Mouse (Mus musculus): ENCODE results near the gene Tgif2.
"Not testable (repeated sequence)": the region's sequence is repeated elsewhere in the genome, so short reads cannot be mapped to it uniquely, and the experiment has no call there.

The Tgif2 gene

DNA sequence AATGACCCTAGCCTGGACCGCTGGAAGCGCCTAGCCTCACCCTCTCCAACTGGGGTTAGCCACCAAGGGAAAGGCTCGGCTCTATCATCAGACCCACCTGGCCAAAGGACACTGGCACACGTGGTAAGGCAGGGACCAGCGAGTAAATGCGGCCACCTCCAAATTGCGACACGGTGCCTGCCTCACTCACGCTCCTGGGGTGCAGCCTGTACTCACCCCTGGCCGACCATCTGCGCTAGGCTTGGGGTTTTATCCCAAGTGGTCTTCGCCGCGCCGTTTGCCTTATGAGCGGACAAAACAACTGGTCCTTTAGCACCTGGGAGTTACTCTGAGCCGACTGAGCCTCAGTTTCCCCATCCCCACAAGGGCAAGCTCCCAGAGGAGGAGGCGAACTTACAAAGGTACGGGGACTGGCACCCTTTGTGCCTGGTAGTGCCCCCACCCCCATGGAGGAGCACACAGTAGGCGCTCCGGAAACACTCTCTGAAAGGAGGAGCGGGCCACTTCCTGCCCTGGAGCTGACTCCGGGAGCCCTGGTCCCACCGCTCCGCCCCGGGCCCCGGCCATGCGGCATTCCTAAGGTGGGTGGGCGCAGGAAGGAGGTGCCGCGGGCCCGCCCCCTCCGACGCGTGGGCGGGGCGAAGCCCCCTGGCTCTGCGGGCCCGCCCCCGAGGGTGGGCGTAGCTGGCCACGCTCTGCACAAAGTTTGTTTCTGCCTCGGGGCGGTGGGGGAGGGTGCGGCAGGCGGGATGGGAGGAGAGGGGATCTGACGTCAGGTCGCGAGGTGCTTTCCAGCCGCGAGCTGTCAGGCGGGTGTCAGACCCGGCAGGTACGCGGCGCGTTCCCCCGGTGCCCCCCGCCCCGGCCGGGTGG, at the start of gene Tgif2:
Tgif2 (plus strand) TSS at position 689 of the 873 bp plus-strand sequence.
- peak; percentile 72 to 84 for DNase-seq (ENCODE audit: low spot score in 2 of 2)

DNA sequence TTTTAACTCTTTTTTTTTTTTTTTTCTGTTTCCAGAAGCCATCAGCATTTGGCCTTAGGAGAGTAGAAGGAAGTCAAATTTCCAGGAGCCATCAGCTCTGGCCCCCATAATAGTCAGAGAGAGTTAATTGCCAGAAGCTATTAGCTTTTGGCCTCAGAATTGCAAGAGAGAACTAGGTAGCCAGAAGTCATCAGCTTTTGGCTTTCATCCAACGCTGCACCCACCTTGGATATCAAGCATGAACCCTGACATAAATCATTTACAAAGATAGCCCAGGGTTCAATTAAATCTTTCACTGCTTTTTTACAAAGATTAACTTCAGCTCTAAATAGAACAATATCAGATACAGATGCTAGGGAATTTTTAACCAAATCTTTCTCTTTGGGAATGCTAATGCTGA, 41.3 kb upstream of the Tgif2 start:
- DNase-seq (ENCODE audit: low spot score in 2 of 2): no peak

DNA sequence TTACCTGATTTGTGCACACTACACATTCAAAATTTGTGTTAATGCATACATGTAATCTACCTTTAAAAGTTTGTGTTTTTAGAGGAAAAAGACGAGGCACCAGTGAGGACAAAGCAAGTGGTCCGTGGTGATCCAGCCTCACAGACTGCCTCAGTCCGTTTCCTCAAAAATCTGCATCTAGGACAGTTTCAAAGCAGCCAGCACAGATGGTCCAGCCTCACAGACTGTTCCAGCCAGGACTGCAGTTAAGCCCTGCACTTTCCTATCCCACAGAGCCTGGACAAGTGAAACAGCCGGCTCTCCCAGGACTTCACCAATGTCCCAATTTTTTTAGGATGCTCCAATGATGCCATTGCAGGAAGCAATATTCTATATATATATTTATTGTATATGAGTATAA, 38.8 kb upstream of the Tgif2 start:
- no peak for DNase-seq (ENCODE audit: low spot score in 2 of 2)

DNA sequence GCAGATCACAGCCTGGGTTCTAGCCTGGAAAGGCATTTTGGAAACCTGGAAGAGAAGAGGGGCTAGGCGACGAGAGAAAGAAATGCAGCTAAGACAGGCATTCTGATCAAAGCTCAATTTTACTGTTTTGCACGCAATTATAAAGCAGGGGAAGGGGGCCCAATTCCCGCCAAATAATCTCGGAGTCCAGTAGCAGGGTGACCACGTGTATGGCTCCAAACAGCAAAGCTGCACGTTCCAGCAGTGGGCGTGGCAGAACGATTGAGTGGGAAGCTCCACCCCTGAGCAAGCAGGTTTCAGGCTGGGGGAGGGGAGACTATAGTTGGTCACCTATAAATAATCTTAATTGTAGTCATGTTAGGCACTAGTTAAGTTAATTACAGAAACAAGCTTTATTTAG, 37.7 kb upstream of the Tgif2 start:
- not testable (repeated sequence) for DNase-seq (ENCODE audit: low spot score in 2 of 2)

DNA sequence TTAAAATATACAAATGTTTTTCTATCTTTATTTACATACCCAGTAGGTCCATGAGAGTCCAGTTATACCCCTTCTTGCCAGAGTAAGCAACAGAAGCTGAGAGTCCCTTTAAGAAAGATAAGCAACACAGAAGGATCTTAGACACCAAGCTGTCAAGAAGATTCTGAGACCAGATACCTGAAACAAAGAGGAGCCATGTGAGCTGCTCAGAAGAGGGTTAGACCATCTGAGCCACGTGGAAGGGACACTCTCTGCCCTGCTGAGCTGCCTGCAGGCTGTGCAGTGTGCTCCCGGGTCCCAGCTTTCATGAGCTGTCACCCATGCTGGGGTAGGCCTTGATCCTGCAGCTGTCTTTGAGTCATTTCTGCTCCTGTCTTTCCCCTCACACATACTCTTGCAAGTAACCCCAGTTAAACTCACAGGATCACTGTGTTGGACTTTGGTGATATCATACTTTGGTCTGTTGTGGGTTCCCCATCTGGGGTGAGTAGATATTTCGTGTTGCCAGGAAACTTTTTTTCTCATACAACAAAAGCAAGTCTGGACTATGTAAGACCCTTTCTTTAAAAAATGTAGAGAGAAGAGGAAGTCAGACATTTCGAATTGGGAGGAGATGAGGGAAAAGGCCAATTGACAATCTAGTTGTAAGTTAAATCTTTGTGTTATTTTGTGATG, 36.0 kb upstream of the Tgif2 start:
- DNase-seq (ENCODE audit: low spot score in 2 of 2): no peak

DNA sequence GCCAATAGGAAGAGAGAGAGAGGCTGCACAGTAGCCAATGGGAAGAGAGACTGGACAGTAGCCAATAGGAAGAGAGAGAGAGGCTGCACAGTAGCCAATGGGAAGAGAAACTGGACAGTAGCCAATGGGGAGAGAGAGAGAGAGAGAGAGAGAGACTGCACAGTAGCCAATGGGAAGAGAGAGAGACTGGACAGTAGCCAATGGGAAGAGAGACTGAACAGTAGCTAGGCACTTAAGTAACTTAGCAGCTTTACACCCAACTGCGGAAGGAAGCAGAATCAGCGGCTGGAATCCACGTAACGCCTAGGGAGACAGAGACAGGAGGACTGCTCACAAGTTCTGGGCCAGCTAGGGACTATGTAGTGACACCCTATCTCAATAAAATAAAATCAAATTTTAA, 35.2 kb upstream of the Tgif2 start:
- no peak for DNase-seq (ENCODE audit: low spot score in 2 of 2)

DNA sequence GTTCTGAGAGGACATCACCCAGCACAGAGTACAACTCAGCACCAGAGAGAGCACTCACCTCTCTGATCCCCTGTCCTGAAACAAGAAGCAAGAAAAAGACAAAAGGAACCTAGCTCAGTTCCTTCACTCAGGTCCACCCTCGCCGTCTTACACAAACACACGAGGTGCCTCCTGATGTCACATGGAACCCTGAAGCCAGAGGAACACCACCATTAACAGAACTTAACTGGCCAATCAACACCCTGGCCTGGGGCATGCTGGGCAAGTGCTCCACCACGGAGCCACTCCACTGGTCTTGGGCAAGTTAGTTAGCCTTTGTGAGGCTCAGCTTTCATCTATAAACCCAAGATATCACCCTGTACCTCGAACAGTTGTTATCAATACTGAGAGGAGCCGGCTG, 32.9 kb upstream of the Tgif2 start:
- DNase-seq (ENCODE audit: low spot score in 2 of 2): no peak

DNA sequence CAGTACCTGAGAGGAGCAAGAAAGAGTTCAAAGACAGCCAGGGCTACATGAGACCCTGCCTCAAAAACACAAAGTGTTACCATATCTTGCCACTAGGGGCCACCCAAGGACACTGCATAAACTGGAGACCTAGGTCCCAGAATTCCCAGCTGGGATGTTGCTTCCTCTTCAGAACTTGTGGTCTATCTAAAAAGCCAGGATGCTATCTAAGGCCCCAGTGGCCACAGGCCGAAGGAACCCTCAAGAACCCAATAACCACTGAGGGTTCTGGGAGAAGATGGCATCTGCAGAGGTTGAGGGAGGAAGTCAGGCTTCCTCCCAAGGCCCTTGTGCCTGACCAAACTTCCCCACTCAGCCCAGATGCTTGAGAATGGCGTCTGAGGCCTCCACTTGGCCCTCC, 30.2 kb upstream of the Tgif2 start:
- DNase-seq (ENCODE audit: low spot score in 2 of 2): peak; percentile 28 to 71

DNA sequence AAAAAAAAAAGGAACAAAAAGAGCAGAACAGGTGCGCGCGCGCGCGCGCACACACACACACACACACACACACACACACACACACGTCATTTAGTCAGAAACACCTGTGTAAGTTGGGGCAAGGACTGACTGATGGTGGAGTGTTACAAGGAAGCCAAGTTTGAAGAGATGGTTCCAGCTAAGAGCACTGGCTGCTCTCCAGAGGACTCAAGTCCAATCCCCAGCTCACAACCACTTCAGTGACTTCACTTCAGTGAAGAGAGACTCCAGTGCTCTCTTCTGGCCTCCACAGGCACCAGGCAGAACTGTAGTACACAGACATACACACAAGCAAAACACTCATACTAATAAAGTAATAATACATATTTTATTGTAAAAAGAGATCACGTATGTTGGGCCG, 29.1 kb upstream of the Tgif2 start:
- DNase-seq (ENCODE audit: low spot score in 2 of 2): no peak

DNA sequence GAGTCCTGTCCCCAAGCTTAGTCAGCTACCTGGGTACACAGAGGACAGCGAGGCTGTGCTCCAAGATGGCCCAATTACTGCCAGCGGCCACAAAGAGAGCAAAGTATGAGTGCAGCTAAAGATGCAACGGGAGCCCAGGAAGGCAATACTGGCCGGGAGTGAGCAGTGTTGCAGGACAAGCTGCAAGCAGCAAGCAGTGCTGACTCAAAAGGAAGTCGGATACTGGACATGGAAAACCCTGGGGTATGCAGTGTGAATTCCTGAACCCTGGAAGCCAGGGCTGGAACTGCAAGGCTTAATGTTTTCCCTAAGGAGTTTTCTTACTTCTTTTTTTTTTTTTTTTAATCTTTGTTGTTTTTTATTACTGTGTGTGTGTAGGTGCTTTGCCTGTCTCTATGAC, 28.3 kb upstream of the Tgif2 start:
- no peak for DNase-seq (ENCODE audit: low spot score in 2 of 2)

DNA sequence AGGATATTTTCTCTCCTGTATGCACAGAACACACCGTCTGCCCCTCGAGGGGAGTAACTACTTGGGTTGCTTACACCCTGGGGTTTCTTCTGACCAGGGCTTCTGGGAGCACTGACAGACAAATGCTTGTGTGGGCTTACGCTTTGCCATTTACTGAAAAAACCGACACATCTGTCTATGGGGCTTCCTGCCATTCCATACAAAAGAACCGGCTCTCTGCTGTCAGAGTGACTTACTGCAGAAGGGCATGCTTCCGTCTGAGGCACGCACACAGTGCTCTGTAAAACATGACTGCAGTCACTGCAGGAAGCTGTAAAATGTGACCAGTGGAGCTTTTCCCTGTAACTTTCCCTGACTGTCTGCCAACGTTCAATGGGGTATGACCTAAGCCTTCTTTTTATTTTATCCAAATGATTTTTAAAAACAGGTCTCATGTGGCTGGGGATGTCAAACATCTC, 25.4 kb upstream of the Tgif2 start:
- no peak for DNase-seq (ENCODE audit: low spot score in 2 of 2)

DNA sequence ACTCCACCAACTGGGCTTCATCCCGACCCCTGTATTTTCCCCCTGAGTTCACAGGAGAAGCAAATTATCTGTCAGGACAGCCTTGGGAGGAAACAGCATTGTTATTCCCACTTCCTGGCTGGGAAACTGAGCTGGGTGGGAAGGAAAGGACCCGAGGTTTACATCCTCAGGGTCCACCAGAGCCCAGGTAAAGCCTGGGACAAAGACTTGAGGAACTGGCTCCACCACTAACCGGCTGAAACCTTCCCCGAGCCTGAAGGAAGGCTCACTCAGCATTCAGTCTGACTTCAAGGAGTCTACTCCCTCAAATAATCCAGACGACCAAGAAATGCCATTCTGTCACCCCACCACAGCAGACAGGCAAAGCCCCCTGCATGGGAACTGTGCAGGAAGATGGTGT, 24.9 kb upstream of the Tgif2 start:
- no peak for DNase-seq (ENCODE audit: low spot score in 2 of 2)

DNA sequence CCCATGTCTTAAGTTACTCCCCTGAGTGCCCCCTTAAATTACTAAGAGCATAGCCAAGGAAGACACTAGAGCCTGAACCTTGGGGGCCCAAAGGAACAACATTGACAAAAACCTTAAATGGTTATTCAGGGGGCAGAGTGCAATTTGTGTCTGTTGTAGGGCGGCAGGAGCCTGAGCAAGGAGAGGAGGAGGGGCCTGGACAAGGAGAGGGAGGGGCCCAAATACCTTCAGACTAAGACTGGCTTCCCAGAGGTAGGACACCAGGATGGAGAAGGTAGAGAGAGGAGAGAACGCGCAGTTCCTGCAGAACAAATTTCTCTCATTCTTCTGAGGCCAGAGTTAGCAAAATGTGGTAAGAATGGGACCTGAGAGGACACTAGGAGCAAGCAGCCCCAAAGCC, 24.4 kb upstream of the Tgif2 start:
- DNase-seq (ENCODE audit: low spot score in 2 of 2): no peak

DNA sequence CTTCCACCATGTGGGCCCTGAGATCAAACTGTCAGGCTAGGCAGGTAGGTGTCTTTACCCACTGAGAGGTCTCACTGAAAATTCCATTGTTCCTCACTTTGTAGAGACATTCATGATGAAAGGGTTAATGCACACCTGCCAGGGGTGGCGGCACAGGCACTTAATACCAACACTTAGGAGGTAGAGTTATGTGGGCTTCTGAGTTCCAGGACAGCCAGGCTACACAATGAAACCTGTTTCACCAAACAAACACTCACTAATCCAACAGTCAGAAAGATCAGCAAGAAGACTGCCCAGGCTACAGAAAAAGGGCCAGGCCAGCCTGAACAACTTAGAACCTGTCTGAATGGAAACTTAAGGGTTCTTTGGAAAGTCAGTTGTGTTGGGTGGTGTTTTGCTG, 23.7 kb upstream of the Tgif2 start:
- DNase-seq (ENCODE audit: low spot score in 2 of 2): no peak

DNA sequence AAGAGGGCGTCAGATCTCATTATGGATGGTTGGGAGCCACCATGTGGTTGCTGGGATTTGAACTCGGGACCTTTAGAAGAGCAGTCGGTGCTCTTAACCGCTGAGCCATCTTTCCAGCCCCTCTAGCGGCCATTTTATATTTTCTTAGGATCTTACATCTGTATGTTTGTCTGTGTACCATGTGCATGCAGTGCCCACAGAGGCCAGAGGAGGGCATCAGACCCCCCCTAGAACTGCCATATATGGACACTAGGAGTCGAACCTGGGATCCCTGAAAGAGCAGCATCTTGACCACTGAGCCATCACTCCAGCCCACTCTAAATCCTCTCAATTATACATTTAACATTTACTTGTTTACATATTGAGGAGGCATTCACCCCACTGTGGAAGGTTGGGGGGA, 14.7 kb upstream of the Tgif2 start:
- DNase-seq (ENCODE audit: low spot score in 2 of 2): not testable (repeated sequence)

DNA sequence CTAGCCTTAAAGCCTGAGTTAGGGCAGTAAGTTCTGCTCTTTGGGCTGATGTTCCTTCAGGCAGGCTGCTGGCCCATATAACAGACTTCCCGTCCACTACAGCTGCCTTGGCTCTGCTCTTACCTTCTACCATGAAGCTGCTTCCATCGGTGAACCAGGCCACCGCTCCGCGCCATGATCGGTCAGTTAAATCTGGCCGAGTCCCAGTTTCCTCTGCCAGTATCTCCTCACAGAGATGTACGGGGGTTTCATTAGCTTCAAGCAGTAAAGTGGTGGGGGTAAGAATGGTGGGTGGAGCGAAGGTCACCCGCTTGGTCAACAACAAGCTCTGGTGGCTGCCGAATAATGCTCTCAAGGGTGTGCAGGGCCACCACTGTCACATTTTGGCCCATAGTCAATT, 5.5 kb upstream of the Tgif2 start:
- no peak for DNase-seq (ENCODE audit: low spot score in 2 of 2)

DNA sequence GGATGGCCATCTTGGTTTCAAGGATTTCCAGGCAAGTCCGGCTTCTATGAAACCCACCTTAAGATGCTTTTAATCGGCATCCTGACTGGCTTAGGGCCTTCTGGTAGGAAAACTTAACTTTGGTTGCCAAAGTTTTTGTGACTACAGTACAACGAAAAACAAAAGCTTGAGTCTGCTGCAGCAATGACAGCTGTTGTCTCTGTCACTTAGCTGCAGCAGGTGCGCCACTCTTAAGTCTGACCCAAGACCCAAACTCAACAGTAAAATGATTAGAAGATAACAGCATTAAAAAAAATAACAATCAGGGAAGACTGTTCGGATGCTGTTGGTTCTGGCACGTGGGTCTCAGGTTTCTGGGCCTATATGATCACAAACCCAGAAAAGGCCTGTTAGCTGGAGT, 968 bp upstream of the Tgif2 start:
- DNase-seq (ENCODE audit: low spot score in 2 of 2): no peak

DNA sequence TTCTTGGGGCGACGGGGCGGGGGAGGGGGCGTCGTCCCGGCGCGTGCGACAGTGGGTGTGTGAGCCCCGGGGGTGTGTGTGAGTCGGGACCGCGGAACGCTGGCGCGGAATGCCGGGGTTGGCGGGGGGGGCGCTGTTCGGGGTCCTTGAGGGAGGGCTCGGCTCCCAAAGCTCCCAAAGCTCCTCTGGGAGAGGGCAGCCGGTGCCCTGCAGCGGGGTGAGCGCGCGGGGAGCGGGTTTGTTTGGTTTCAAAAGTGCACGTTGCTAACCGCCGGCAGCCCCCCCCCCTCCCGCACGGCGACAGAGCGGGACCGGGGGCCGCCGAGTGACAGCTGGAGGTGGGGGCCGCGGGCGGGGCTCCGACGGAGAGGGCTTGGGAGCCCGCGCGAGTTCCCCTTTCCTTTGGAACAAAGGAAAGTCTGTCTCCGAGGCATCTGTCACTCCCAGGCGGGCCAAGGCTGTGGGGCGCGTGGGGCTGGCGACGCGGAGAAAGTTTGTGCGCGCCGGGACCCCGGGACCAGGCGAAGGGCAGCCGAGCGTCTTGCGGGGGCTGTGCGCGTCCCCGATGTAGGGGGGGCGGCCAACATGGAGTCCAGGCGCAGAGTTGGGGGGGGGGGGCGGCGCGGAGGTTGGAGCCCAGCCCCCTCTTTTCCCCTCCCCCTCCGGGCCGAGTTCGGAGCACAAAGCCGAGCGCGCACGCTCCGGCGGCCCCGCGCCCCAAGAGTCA, 657 bp downstream of the Tgif2 start:
- DNase-seq (ENCODE audit: low spot score in 2 of 2): peak; percentile 35 to 75

DNA sequence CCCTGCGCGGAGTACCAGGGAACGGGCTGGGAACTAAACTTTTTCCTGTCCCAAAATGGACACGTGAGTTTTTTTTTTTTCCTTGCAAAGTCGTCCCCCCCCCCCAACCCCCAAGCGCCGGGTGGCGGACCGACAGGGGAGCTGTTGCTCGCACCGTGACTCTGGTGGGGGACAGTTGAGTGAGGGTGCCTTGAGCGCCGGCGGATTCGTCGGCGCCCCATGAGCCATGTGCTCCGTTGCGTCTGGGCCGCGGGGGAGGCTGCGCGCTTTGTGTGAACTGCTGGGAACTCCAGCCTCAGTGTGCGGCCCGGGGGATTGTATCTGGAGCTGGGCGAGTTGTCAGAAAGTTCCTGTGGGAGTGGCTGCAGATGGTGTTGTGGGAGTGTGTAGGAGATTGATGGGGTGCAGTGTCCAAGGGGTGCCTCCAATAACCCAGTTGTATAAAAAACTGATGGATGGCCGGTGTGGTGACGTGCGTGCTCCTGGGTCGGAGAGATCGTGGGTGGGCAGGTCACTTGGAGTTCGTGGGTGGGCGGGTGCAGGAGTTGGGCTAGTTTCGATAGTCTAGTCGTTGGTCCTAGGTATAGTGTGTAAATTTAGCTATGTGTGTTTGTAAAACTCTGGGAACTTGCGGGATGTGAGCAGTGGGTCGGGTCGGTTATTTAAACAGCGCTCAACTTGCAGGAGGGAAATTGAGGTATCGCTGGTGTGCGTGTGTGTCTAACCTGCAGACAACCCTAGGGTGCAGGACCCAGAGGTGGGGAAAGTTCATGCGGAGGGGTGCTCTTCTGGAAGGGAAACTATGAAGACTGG, 1.4 kb downstream of the Tgif2 start:
- DNase-seq (ENCODE audit: low spot score in 2 of 2): peak; percentile 46 to 79

DNA sequence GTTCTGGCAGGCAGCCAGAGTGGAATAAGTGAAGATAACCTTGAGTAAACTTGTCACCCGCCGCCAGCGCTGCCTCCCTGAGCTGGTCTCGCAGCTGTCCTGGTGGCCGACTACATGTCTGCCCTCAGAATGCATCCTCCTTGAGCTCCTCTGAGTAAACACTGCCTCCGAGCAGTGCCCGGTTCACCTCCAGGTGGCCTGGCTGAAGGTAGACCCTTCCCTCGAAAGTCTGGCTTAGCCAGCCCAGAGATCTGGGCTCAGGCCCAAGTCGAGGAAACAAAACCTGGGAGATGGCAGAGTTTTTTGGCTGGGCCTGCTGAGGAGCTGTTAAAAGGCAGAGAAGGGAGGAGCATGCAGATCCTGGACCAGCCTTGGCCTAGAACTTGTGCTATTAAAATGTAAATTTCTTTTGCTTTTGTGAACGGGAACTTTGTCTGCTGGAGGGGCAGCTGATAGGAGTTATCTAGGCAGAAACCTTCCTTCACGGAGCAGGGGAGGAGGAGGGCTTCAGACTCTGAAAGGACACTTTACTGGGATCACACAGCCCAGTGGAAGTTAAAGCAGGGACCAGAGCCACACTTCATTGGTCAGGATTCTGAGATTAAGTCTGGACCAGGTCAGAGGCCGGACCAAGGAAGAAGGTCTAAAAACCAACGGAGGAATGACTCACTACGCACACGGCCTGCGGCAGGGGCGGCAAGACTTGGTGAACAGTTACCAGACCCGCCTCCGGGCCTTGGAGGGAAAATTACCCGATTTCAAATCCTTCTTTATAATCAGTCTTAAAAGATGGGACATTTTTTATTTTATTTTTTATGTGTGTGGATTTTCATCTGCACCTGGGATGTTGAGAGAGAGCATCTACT, 2.3 kb downstream of the Tgif2 start:
- DNase-seq (ENCODE audit: low spot score in 2 of 2): peak; percentile 57 to 80

DNA sequence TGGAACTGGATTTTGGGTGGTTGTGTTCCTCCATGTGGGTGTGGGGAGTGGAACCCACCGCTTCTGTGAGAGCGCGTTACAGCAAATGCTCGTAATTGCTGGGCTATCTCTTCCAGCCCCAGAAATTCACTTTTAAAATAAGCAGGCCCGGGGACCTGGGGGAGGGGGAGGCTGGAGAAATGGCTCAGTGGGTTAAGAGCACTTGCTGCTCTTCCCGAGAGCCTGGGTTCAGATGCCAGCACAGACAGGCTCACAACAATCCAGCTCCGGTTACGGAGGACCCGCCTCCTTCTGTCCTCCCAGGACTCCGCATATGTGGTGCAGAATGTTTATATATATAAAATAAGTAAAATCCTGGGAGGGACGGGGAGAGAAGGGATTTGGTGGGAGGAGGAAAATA, 2.9 kb downstream of the Tgif2 start:
- DNase-seq (ENCODE audit: low spot score in 2 of 2): no peak
